In the genomic region with DNA sequence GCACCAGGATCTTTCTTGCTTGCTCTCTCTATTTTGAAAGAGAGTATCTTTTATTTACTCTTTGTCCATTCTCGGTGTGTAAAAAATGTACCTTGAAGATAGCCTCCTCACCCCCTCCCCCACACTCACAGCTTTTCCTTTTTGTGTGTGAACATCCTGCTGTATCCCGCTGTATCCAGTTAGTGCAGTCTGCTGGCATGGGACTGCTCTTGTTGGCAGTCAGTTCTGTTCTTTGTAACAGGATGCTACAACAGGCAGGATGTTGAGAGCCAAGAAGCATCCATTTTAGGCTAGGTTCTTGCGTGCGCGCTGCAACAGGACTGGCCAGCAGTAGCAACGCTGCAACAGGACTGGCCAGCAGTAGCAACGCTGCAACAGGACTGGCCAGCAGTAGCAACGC, we compare ENCODE assay signal across 12 mouse cellular contexts. TPM values are rescaled to one million over a fixed set of nuclear protein-coding genes. Genes with fewer than 3 reads are reported as not detected.
DNase-seq lines count a peak whose midpoint lies in the region; ATAC-seq and TF ChIP-seq lines count a peak whose summit lies in the region.
"Had no signal": no experiment of that assay in that cellular context is flagged by ENCODE, and none has a peak within 500 bp of the region (broad histone marks: within the 10 kb centered on the region; RNA-seq: fewer than 3 reads in every experiment).

No protein-coding gene starts in this region.

- peak; percentile 48 for DNase-seq in heart, adult 8-10 months (ENCODE audit: low spot score)
- DNase-seq in heart, embryonic 10.5 days (ENCODE audit: low spot score) = no peak
- peak; percentile 66 for DNase-seq in lung, postnatal 10 days
- no peak for DNase-seq in lung, postnatal 0 days (ENCODE audit: low spot score)
- DNase-seq in heart, postnatal 14 days = peak; percentile 29 to 53
- DNase-seq in T-cell, adult 2 months (ENCODE audit: low spot score) = no peak

- no peak overlapping the region for H3K27ac ChIP-seq in heart, embryonic 10.5 days
- no peak overlapping the region for H3K27ac ChIP-seq in lung, postnatal 0 days (ENCODE audit: low read length)
- H3K27ac ChIP-seq in testis, adult 2 months (ENCODE audit: control insufficient read depth, insufficient read depth, low read depth, low read length) = no peak overlapping the region
- H3K27ac ChIP-seq: liver, embryonic 14.5 days had no signal

- H3K27me3 ChIP-seq in heart, embryonic 10.5 days (ENCODE audit: insufficient read depth, poor library complexity, severe bottlenecking) = no peaks in the 10 kb centered on the region
- H3K27me3 ChIP-seq in lung, postnatal 0 days (replicated peaks; ENCODE audit: insufficient read depth, low read length) = no peaks in the 10 kb centered on the region
- H3K27me3 ChIP-seq in testis, adult 2 months (ENCODE audit: control insufficient read depth, insufficient read depth, low read length) = no peaks in the 10 kb centered on the region

- peaks cover 42% of the 10 kb centered on the region for H3K36me3 ChIP-seq in heart, embryonic 10.5 days
- H3K36me3 ChIP-seq in lung, postnatal 0 days (ENCODE audit: insufficient read depth, low read length) = 0 out of 2 replicates have a peak, but pooled peaks cover 5% of the 10 kb centered on the region
- no peaks in the 10 kb centered on the region; the same call in 1 of the 2 replicates for H3K36me3 ChIP-seq in testis, adult 2 months (ENCODE audit: control insufficient read depth, insufficient read depth, low read length)

- no peaks in the 10 kb centered on the region for H3K9me3 ChIP-seq in heart, embryonic 10.5 days
- no peaks in the 10 kb centered on the region for H3K9me3 ChIP-seq in lung, postnatal 0 days (ENCODE audit: low read length)

- no peak for TF ChIP-seq POLR2A in testis, adult 2 months (IDR thresholded peaks at IDR 0.05; ENCODE audit: control insufficient read depth, low read depth, low read length)

- H3K9ac ChIP-seq in lung, postnatal 0 days (replicated peaks; ENCODE audit: low read depth) = no peak overlapping the region
- H3K9ac ChIP-seq: liver, embryonic 14.5 days had no signal

- H3K4me3 ChIP-seq in heart, embryonic 10.5 days = no peak overlapping the region
- no peak overlapping the region for H3K4me3 ChIP-seq in lung, postnatal 0 days (ENCODE audit: low read depth, low read length)
- peak overlapping the region; percentile 48 for H3K4me3 ChIP-seq in testis, adult 2 months (ENCODE audit: control insufficient read depth, low read depth, low read length)
- H3K4me3 ChIP-seq: myocyte had no signal

- intact Hi-C loops in heart, postnatal 14 days (cut with DNase I) = no loop called here

- no peak overlapping the region for H3K4me2 ChIP-seq in lung, postnatal 0 days (replicated peaks; ENCODE audit: low read depth, low read length)

- no peak for TF ChIP-seq CTCF in lung, postnatal 0 days (IDR thresholded peaks at IDR 0.05)
- no peak for TF ChIP-seq CTCF in testis, adult 2 months (IDR thresholded peaks at IDR 0.05; ENCODE audit: control insufficient read depth, insufficient read depth, insufficient replicate concordance, low read depth, low read length)

- no peak for ATAC-seq in lung, postnatal 0 days

- 92% methylated on average over 8 of the region's 8 CpGs for WGBS in heart, embryonic 10.5 days
- 71% methylated on average over 7 of the region's 8 CpGs for WGBS in lung, postnatal 0 days

- TF ChIP-seq EP300 in lung, postnatal 0 days (IDR thresholded peaks at IDR 0.05) = no peak

- H3K4me1 ChIP-seq in heart, embryonic 10.5 days = peaks cover 6% of the 10 kb centered on the region; the same call in 1 of the 2 replicates
- peaks cover 4% of the 10 kb centered on the region; the same call in 1 of the 2 replicates for H3K4me1 ChIP-seq in lung, postnatal 0 days (ENCODE audit: insufficient read depth, low read depth, low read length)
- peaks cover 10% of the 10 kb centered on the region for H3K4me1 ChIP-seq in testis, adult 2 months (ENCODE audit: control insufficient read depth, insufficient read depth, low read length)

RNA-seq across cellular contexts. Expression of a gene that starts 3.9 kb away (rescaled TPM):
- 1 to 10 TPM; 2.2 to 5.0 (median 3.2) TPM for total RNA-seq in heart, adult 8-10 months (2022)
- 8.6 and 9.5 TPM in 2 replicates for polyA plus RNA-seq in heart, embryonic 10.5 days (2016; fragmentation: Nextera tagmentation; extraction: Ambion mirVana)
- 5.0 and 5.3 TPM in 2 replicates for polyA plus RNA-seq in lung, postnatal 0 days (2015; fragmentation: Nextera tagmentation; extraction: Ambion mirVana)
- total RNA-seq in heart, postnatal 14 days (2021) = 1 to 10 TPM; 2.6 to 3.2 TPM
- polyA plus RNA-seq in testis, adult 2 months (2012; rRNA removed) = 2.6 and 2.9 TPM in 2 replicates

RNA-seq across cellular contexts. Expression of a gene that starts 11.5 kb away (rescaled TPM):
- not detected for total RNA-seq in heart, adult 8-10 months (2022)
- polyA plus RNA-seq in heart, embryonic 10.5 days (2016; fragmentation: Nextera tagmentation; extraction: Ambion mirVana) = 0.18 and 0.21 TPM in 2 replicates
- polyA plus RNA-seq in lung, postnatal 0 days (2015; fragmentation: Nextera tagmentation; extraction: Ambion mirVana) = not detected in 2 replicates
- not detected for total RNA-seq in heart, postnatal 14 days (2021)
- 0.61 and 1.2 TPM in 2 replicates for polyA plus RNA-seq in testis, adult 2 months (2012; rRNA removed)
- total RNA-seq: common myeloid progenitor, adult 5-6 weeks had no signal
- polyA plus RNA-seq: gonadal fat pad, adult 2 months; myocyte had no signal

RNA-seq across cellular contexts. Expression of a gene that starts 23.1 kb away (rescaled TPM):
- not detected for total RNA-seq in heart, adult 8-10 months (2022)
- not detected in 2 replicates for polyA plus RNA-seq in heart, embryonic 10.5 days (2016; fragmentation: Nextera tagmentation; extraction: Ambion mirVana)
- polyA plus RNA-seq in lung, postnatal 0 days (2015; fragmentation: Nextera tagmentation; extraction: Ambion mirVana) = not detected in 2 replicates
- not detected for total RNA-seq in heart, postnatal 14 days (2021)
- polyA plus RNA-seq in testis, adult 2 months (2012; rRNA removed) = 1.7 and 2.4 TPM in 2 replicates
- total RNA-seq: common myeloid progenitor, adult 5-6 weeks had no signal
- polyA plus RNA-seq: gonadal fat pad, adult 2 months; liver, embryonic 14.5 days; myocyte; urinary bladder, adult 2 months had no signal

RNA-seq across cellular contexts. Expression of a gene that starts 23.9 kb away (rescaled TPM):
- 1 to 10 TPM; 2.2 to 3.8 (median 2.9) TPM for total RNA-seq in heart, adult 8-10 months (2022)
- 0.83 and 1.3 TPM in 2 replicates for polyA plus RNA-seq in heart, embryonic 10.5 days (2016; fragmentation: Nextera tagmentation; extraction: Ambion mirVana)
- 1.6 and 2.5 TPM in 2 replicates for polyA plus RNA-seq in lung, postnatal 0 days (2015; fragmentation: Nextera tagmentation; extraction: Ambion mirVana)
- total RNA-seq in heart, postnatal 14 days (2021) = 1 to 10 TPM; 2.2 to 2.4 TPM
- 2.5 and 2.8 TPM in 2 replicates for polyA plus RNA-seq in testis, adult 2 months (2012; rRNA removed)

RNA-seq across cellular contexts. Expression of a gene that starts 43.4 kb away (rescaled TPM):
- under 1 TPM; 0.17 to 0.44 (median 0.32) TPM for total RNA-seq in heart, adult 8-10 months (2022)
- polyA plus RNA-seq in heart, embryonic 10.5 days (2016; fragmentation: Nextera tagmentation; extraction: Ambion mirVana) = 1.8 and 2.4 TPM in 2 replicates
- 0.18 and 0.21 TPM in 2 replicates for polyA plus RNA-seq in lung, postnatal 0 days (2015; fragmentation: Nextera tagmentation; extraction: Ambion mirVana)
- total RNA-seq in heart, postnatal 14 days (2021) = under 1 TPM; 0.22 to 0.32 TPM
- 0.88 and 1.1 TPM in 2 replicates for polyA plus RNA-seq in testis, adult 2 months (2012; rRNA removed)

Comparison
In these comparisons a context has a peak if more than half of its experiments do, and no peak if none do; other contexts are left out.
1. DNase-seq: peak in heart, adult 8-10 months (single experiment), lung, postnatal 10 days (single experiment) and heart, postnatal 14 days (2 of 2); none in heart, embryonic 10.5 days (single experiment), lung, postnatal 0 days (single experiment) and T-cell, adult 2 months (single experiment).